Mouse (Mus musculus): ENCODE data around the gene Cmc2.
A peak's percentile ranks its signal among the peaks of the same experiment; 100 is the strongest.

Gene Cmc2

DNA sequence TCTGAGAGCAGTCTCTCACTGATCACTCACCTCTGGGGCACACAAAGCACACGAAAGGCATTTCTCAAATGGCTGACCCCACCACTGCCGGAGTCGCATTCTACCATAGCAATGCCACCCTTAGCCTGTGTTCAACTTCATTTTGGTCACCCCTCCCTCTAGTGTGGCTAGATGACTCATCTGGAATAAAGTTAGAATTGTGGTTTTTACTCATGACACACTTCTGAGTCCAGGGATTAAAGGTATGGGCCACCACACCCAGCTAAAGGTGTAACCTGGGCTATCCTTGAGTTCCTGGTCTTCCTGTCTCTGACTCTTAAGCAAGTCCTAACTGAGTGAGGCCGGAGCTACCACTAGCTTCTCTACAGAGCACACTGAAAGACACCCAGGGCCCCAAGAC, 15.4 kb downstream of the Cmc2 start:
- no peak for DNase-seq (ENCODE audit: low spot score)

DNA sequence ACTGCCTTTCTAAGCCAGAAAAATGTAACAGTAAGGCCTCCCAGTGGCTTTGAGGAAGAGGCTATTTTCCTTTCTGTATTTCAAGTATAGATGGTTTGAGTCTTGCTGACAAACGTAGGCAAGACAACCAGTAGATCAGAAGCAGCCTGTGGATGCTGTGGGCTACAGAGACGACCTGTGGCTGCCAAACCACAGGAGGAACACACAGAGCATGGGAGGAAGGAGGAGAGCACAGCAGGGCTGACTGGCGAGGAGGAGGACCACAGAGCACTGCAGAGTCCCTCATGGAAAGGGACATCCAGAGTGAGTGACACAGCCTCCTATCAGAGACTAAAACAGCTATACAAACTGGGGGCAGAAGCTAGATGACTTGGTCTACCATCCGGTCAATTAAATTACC, 16.0 kb downstream of the Cmc2 start:
- no peak for DNase-seq (ENCODE audit: low spot score)

DNA sequence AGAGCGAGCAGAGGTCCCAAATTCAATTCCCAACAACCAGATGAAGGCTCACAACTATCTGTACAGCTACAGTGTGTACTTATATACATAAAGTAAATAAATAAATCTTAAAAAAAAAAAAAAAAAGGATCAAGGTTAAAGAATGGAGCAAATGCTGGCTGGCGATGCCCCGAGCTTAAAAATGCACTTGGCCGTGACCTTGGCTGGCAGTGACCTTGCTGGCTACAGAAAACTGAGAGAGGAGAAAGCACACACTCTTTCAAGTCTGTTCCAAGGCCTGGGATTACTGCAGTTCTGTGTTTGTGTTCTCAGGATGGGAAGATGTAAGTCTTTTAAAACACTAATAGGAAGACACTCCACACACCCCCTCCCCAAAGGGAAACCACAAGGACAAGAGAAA, 16.5 kb downstream of the Cmc2 start:
- DNase-seq (ENCODE audit: low spot score), result no peak

DNA sequence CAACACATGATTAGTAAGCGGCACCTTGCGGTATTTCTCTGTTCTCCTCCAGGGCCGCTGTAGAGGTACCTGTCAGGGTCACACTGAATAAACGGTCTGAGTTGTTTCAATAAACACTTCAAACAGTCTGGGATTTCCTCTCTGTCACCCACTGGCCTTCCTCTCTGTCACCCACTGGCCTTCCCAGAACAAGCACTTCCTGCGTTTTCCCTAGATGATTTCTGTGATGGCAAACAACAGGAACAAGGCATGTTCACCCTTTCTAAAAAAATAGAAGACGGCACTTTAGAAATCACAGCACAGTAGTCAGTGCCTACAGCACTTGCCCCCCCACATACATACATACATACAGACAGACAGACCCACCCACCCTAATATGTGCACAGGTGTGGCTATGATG, 25.7 kb downstream of the Cmc2 start:
- DNase-seq (ENCODE audit: low spot score), result no peak

DNA sequence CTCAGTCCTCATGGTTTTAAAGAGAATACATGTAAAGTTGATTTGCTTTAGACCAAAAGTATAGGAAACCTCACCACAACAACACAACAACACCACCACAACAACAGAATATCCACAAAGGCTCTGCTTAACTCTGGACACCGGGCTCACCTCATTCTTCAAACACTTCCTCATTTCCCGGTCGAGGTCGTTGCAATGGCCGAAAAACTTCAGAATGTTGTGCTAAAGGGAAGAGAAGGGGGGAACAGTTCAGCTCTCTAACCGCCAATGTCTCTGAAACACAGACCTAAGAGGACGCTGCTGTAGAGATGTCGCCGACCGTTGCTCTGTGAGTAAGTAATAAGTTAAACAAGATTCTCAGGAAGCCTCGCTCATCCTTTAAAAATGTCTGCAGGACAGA, 27.3 kb downstream of the Cmc2 start:
- no peak for DNase-seq (ENCODE audit: low spot score)

DNA sequence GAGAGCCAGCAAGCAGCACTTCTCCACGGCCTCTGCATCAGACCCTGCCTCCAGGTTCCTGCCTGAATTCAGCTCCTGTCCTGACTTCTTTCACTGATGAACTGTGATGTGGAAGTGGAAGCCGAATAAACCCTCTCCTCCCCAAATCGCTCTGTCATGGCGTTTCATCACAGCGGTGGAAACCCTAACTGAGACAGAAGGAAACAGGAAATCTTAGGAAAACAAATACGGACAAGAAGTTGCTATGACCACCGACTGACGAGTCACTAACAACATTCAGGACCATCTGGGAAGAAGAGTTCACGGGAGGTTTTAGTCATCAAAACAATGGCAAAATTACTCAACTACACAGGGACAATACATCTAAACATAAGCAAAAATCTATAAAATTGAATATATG, 28.6 kb downstream of the Cmc2 start:
- DNase-seq (ENCODE audit: low spot score), result no peak

DNA sequence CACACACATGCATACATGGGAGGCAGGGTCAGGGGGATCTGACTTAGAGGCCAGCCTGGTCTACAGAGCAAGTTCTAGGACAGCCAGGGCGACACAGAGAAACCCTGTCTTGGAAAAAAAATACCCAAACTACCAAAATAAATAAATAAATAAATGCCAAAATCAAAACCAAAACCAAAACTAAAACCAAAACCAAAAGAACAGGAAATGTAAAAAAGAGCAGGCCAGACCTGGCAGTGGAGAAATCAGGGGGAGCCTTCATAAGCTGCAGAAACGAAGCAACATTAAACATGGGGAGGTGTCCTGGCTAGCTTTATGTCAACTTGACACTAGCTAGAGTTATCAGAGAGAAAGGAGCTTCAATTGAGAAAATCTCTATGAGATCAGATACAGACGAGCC, 29.1 kb downstream of the Cmc2 start:
- no peak for DNase-seq (ENCODE audit: low spot score)

DNA sequence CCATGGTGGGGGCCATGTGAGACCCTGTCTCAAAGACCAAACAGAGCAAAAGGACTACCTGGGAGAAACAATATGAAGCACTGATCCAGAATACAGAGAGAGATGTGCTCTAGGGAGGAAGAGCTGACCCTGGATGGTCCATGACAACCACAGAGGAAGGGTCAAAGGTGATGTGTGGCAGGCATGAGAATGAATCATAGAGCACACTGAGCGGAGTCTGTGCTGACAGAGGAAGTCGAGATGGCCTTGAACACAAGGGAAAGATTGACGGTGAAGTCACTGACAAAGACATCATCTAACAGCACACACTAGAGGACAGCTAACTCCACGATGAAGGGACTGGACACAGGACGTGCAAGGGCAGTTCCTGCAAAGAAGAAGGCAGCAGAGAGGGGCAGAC, 29.8 kb downstream of the Cmc2 start:
- no peak for DNase-seq (ENCODE audit: low spot score)

DNA sequence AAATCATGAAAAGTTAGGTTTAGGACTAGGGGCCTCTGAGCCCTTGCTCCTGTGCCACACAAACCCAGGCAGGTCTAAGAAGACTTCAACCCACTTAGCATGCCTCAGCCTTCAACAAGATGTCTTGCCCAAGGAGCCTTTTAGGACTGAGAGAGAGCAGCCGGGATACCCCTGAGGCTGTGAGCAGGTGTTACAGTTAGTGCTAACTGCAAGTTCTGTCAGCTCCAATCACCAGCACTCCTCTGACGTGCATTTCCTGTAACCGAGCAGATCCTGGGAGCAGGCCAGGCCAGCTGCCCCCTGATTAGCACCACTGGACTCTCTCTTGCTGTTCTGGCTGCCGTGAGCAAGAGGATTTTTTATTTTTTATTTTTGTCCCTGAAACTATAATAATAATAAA, 33.4 kb downstream of the Cmc2 start:
- no peak for DNase-seq (ENCODE audit: low spot score)

DNA sequence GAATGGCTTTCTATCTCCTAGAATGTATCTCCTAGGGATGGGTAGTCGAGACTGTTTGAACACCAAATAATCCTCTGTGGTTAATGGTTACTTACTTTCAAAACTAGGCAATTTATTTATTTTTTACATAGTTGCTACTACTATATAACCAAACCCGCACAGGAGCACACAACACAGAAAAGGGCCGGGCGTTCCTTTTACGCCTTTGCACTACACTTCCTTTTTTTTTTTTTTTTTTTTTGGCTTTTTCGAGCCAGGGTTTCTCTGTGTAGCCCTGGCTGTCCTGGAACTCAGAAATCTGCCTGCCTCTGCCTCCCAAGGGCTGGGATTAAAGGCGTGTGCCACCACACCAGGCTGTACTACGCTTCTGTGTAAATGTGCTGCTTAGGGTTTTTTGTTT, 39.9 kb downstream of the Cmc2 start:
- DNase-seq (ENCODE audit: low spot score), result no peak

DNA sequence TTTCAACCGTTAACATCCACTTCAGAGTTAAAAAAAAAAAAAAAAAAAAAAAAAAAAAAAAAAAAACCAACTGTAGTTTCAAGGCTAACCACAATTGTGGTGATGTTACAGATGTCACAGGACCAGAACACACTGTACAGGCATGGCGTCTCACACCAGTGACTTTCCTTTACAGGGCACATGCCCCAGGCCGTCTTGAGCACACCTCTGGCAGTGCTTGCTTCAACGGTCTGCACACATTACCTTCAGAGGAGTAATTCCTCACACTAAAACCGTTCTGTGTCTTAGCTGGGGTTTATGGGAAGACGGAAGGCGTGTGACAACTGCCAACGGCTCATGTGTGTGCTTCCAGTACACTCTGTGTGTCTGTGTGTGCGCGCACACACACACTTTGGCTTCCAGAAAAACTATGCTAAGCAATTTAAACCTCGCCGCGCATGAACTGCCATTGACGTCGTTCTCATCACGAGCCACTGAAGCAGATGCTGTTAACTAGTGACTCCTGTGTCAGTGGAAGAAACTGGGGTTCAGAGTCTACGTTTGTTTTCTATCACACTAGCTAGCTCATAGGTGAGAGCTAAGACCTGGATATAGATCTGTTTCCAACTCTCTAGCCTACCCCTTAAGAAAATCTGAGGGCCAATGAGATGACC, 45.3 kb downstream of the Cmc2 start:
- no peak for DNase-seq (ENCODE audit: low spot score)

DNA sequence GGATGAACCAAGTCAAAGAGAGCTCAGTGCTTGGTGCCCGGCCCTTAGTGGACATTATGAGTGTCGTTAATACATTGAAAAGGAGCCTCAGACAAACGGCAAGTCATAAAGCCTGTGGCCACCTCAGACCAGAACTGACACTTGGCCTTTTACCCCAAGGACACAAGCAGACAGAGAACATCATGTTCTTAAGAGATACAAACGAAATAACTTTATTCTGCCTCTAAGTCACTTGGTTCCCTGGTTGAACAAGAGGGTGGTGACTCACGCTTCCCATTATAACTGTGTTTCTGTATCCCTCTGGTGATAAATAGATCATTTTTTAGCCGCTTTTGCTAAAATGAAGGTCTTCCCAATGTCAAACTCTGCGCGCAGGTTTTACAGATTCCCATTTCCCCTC, 47.3 kb downstream of the Cmc2 start:
- DNase-seq (ENCODE audit: low spot score), result no peak

DNA sequence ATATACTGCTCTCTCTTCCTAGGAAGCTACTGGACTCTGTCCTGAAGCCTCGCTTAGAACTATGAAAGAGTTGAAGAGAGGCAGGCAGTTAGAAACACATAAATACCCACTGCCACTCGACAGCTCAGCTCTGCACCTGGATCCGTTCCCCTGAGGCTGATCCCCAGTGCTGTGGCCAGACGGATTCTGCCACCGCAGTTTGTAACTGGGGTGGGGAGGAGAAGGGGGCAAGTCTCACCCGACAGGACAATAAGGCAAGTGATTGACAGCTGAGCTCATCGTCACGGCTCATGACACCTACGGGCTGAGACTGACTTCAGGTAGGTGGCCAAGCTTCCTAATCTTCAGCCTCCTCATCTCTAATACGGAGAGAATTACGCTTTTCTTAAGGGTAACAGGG, 47.7 kb downstream of the Cmc2 start:
- DNase-seq (ENCODE audit: low spot score), result no peak

DNA sequence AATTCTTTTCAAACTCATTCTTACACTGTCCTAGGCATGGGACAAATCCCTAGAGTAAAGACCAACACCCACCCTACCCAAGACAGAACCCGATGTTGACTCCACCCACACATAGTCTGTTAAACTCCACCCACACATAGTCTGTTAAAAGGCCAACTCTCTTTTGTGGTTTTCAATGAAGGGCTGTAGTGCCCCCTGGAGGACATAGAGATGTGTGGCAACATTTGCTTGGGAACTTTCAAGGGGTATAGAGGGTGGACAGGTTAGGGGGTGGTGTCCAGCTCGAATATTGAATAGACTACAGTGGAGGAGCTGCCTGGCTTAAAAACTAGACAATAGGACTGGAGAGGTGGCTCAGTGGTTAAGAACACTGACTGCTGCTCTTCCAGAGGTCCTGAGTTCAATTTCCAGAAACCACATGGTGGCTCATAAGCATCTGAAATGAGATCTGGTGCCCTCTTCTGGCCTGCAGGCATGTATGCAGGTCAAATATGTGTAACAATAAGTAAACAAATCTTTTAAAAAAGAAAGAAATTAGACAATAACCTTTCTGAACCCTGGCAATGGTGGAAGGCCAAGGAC, 48.4 kb downstream of the Cmc2 start:
- no peak for DNase-seq (ENCODE audit: low spot score)

DNA sequence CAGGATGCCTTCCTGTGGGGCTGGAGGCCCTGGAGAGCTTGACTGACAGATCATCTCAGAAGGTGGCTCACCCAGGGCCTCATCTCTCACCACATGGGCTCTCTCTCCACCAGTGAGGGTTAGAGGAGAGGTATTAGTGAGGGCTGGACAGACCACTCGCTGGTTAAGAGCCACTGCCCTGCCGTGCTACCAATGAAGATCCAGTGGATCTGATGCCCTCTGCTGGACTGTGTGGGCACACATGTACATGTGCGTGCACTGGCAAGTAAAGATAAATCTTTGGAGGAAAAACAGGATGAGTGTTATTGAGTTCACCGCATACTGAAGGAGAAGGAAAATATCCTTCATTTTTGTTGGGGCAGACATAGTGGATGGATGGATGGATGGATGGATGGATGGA, 52.6 kb downstream of the Cmc2 start:
- DNase-seq (ENCODE audit: low spot score), result peak; percentile 46

DNA sequence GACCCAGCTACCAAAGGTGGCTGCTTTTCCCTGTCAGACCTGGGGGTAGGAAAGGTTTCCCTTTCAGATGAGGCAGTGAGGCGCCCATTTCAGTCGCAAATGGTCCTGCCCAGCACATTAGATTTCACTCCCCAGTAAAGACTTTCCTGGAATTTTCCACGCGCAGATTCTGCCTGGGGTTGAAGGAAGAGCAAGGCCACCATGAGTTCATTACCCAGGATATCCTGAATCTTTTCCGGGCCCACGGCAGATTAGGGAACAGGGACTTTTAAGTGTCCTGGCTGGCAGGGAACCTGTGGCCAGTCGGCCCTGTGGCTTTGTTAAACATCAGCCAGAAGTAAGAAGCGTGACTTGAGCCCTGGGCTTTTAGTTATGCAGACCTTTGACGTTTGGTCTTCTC, 53.9 kb downstream of the Cmc2 start:
- no peak for DNase-seq (ENCODE audit: low spot score)

DNA sequence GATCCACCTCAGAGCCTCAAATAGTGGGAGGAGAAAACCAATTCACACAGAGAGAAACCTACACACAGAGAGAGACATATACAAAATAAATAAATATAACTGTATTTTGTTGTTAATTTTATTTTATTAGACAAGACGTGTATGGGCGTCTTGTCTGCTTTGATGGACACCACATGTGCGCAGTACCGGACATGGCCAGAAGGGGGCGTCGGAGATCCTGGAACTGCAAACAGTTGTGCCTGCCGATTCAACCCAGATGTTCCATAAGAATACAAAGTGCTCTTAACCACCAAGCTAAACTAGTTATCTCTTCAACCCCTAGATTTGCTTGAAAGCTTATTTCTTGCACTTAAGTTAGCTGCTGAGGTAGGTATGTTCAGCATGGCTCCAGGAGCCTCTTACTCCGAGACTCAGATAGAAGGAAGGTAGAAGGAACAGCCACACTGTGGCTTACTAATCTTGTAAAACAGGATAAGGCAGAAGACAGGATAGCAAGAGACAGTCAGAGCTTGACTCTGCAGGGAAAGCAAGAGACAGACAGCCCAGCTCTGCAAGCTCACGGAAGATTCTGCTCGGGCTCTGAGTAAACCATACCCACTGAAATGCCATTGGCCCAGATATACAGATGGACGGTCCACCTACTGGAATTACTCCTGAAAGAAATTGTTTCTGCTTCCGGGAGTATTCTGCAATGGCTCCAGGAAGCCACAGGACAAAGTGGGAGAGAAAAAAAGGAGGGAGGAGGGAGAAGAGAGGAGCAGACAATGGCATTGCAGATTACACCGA, 54.9 kb downstream of the Cmc2 start:
- peak; percentile 24 for DNase-seq (ENCODE audit: low spot score)

DNA sequence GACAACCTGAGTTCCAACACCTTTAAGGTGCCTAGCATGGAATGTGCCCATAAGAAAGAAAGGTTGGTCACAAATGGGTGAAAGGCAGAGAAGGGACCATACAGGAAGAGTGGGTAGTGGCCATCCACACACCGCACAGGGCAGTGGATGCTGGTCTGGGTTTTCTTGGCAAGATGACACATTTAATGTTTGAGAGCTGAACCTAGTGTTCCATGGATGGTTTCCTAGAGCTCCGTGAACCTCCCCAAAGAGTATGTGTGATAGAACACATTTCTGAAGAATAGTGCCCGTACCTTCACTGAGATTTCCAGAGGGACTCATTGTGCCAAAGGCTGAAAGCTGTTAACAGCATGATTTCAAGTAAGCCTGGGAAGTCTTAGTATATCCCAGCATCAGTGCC, 56.7 kb downstream of the Cmc2 start:
- no peak for DNase-seq (ENCODE audit: low spot score)

DNA sequence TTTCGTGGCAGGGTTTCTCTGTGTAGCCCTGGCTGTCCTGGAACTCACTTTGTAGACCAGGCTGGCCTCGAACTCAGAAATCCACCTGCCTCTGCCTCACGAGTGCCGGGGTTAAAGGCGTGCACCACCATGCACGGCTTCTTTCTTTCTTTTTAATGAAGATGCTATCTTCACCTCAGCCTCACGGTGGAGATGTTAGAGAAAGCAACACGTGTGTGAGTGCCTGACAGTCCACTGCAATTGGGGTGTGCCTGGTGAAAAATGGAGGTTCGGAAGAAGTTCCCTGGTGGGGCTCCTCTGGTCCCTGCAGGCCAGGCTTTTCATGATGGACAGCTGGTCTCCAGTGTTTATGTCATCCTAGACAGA, 57.2 kb downstream of the Cmc2 start:
- DNase-seq (ENCODE audit: low spot score), result no peak

DNA sequence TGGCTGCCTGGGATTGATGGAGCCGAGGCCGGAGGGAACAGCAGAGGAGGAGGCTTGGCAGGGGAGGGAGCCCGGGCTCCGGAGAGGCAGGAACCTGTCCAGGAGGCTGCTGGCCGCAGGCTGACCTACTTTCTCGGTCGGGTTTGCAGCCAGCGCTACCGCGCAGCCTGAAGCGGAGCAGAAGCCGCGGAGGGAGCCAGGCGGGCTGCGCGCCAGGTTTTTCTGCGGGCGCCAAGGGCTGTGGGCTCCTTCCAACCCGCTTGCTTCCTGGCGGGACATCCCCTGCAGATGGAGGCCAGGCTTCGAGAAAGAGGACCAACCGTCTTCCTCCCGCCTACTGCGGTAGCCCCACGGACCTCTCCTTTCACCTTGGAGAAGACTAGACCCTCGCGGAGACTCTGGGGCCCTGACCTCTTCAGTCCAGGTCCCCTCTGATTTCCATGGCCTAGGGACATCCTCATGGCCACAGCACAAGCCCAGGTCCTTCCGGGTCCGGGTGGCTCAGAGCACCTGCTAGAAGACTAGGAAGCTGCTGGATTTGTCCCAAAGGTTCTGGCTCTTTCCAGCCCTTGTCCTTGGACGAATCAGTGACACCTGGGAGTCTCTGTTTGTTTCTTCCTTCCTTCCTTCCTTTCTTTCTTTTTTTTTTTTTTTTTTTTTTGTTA, 57.8 kb downstream of the Cmc2 start:
- DNase-seq (ENCODE audit: low spot score), result peak; percentile 70

DNA sequence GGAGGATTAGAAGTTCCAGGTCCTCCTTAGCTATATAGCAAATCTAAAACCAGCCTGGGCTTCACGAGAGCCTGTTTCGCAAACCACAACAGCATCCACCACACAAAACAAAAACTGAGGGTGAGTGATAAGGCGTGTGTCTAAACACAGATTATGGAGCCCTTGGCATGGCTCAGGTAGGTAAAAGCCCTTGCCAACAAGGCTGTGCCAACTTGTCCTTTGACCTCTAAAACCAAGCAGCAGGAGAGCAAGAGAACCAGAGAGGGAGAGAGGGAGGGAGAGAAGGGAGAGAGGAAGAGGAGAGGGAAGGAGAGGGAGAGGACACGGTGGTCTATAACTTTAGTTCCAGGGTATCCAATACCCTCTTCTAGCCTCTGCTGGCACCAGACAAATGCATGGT, 59.1 kb downstream of the Cmc2 start:
- no peak for DNase-seq (ENCODE audit: low spot score)

DNA sequence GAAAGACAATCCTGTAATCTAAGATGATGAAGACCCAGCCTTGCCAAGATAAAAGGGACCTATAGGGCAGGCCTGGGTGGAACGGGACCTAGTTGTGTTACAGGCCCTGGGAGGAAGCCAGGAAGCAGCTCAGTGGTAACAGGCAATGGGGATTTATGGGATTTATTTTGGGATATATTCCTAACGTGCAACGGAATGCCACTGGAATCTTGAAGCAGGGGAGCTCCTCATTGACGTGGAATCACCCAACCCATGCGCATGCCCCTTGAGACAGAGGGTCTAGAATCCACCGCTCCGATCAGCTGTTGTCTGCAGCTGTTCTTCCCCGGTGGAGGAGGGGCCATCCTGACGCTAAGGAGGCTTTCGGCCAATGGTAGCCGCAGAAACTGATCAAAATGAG, 69.2 kb downstream of the Cmc2 start:
- DNase-seq (ENCODE audit: low spot score), result no peak

DNA sequence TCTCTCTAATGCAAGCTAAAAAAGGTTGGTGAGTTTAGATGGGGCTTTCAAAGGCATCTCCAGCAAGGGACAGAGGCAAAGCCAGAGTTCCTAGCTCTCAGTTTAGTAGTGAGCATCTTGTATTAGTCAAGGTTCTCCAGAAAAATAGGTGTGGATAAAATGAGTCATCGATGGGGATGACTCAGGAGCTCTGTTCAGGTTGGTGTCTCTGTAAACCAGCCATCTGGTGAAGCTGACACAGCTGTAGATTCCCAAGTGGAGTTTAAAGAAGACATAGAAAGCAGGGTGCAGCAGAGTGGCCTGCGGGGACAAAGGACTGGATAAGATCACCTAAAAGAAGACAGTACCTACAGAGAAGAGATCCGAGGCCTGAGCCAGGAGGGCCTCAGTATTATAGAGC, 73.2 kb downstream of the Cmc2 start:
- no peak for DNase-seq (ENCODE audit: low spot score)
